Mouse (Mus musculus) cerebellum, adult 2 months (tissue): ENCODE measurements around the gene Hltf. TPM values are rescaled to one million over a fixed set of nuclear protein-coding genes. Genes with fewer than 3 reads are reported as not detected.
"Not testable (repeated sequence)": the region's sequence is repeated elsewhere in the genome, so short reads cannot be mapped to it uniquely, and the experiment has no call there.

Source experiments
- DNase-seq, 2 experiments: peaks; one replicate each; pipeline ENCODE4 v3.0.0; 2021
- H3K27ac ChIP-seq: fragments of 200-500 bp; 2 replicates; pipeline ENCODE4 v1.5.1; 2012; ENCODE audit warnings: low read length, control low read depth, inconsistent platforms; ENCODE audit not compliant: insufficient read depth
- H3K27me3 ChIP-seq: fragments of 200-500 bp; 2 replicates; pipeline ENCODE4 v1.6.1; 2012; ENCODE audit warnings: inconsistent platforms, mild to moderate bottlenecking, low read length, moderate library complexity; ENCODE audit not compliant: control insufficient read depth, insufficient read depth
- H3K4me1 ChIP-seq: fragments of 200-500 bp; 2 replicates; pipeline ENCODE4 v1.6.1; 2011; ENCODE audit warnings: low read length; ENCODE audit not compliant: control insufficient read depth, insufficient read depth
- H3K4me3 ChIP-seq: fragments of 200-500 bp; replicated peaks from 2 replicates; pipeline ENCODE3; 2011; ENCODE audit warnings: mild to moderate bottlenecking, low read depth, low read length, control low read depth; ENCODE audit not compliant: insufficient read depth
- CTCF ChIP-seq: fragments of 200-500 bp; IDR thresholded peaks from 2 replicates; pipeline ENCODE4 v1.5.1; 2011; ENCODE audit warnings: low read depth, mild to moderate bottlenecking, control low read depth, low read length, moderate library complexity, borderline replicate concordance; ENCODE audit not compliant: insufficient read depth
- POLR2A ChIP-seq: fragments of 200-500 bp; IDR thresholded peaks from 2 replicates; pipeline ENCODE4 v1.6.1; 2011; ENCODE audit warnings: low read length, control low read depth, borderline replicate concordance; ENCODE audit not compliant: insufficient read depth
- WGBS: fragments of 180-500 bp; shearing (Covaris S2); methylation state at CpG from one replicate; pipeline ENCODE4 v1.1.7; 2018; 5-methylcytosine and 5-hydroxymethylcytosine counted together
- polyA plus RNA-seq: library from polyadenylated mRNA; depleted of rRNA; stranded (reverse); fragments of >200 nt; gene quantifications from 2 replicates; pipeline ENCODE4 v1.2.3, GENCODE M21; 2012; rRNA removed

The Hltf gene
- 16.1 and 16.3 TPM in 2 replicates for polyA plus RNA-seq

- H3K4me3 ChIP-seq: peak within 1 kb of the TSS; percentile 83
- under 1% methylated on average over 49 of the region's 54 CpGs for WGBS
- TF ChIP-seq POLR2A (peak; percentile 67), CTCF (no peak)
- H3K27me3 ChIP-seq: no peaks in the 10 kb centered on the region
- H3K27ac ChIP-seq: peak within 1 kb of the TSS; percentile 62
- peak; percentile 96 to 98 for DNase-seq
- H3K4me1 ChIP-seq: no peaks in the 10 kb centered on the region; the same call in 1 of the 2 replicates
Observed at GRCm38 (mm10) chr3:20057306-20058196, at the start of gene Hltf. Hltf (plus strand) TSS chr3:20057811.

GRCm38 (mm10) chr3:20010464-20010863, 47.1 kb upstream of the Hltf start:
- no peaks in the 10 kb centered on the region for H3K27me3 ChIP-seq
- no peaks in the 10 kb centered on the region; the same call in 1 of the 2 replicates for H3K4me1 ChIP-seq
- no peak overlapping the region for H3K27ac ChIP-seq
- DNase-seq: no peak
- WGBS: 95% methylated on average over 9 of the region's 9 CpGs
- H3K4me3 ChIP-seq: no peak overlapping the region
- TF ChIP-seq POLR2A: no peak
- no peak for TF ChIP-seq CTCF

DNA sequence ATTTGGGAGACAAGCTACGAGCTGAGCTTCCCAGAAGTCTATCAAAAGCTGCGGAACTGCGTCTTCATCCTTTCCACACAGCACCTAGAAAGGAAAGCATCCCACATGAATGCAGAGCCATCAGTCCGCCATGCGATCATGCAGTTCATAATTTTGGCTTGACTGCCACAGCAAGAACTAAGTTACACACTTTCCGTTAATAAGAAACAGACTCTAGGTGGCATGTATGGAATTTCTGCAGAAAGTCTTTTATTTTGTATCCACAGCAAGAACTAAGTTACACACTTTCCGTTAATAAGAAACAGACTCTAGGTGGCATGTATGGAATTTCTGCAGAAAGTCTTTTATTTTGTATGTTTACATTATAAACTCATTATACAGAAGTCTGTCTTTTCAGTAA, 46.7 kb upstream of the Hltf start:
- DNase-seq, H3K27ac ChIP-seq: not testable (repeated sequence)
- 93% methylated on average over 7 of the region's 7 CpGs for WGBS

DNA sequence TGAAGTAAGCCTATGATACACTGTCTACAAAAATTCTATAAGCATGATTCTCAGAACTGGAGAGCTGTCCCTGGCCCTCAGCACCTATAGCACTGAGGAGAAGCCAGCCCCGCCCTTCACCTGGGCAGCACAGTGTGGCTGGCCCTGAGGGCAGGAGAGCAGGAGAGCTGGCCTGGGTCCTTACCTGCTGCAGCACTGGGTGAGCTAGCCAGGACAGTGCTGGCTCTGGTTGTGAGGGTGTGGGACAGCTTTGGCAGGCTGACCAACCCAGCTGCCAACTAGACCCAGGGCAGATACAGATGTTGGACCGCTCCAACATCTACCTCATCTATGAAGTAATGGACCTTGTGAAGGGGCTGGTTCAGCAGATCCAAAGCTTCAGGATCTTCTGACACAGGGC, 43.2 kb upstream of the Hltf start:
- 95% methylated on average over 2 of the region's 2 CpGs for WGBS
- Histone ChIP-seq H3K27me3 (no peaks in the 10 kb centered on the region), H3K4me1 (no peaks in the 10 kb centered on the region), H3K27ac (no peak overlapping the region), H3K4me3 (no peak overlapping the region)
- TF ChIP-seq CTCF (no peak), POLR2A (no peak)
- no peak for DNase-seq

More for the DNA sequence above, 46.7 kb upstream of the Hltf start:
- H3K4me1 ChIP-seq, H3K27me3 ChIP-seq, H3K4me3 ChIP-seq: not testable (repeated sequence)

- Histone ChIP-seq H3K27me3 (no peaks in the 10 kb centered on the region), H3K4me3 (no peak overlapping the region), H3K27ac (no peak overlapping the region), H3K4me1 (no peaks in the 10 kb centered on the region)
- no peak for DNase-seq
- TF ChIP-seq POLR2A (no peak), CTCF (no peak)
- 94% methylated on average over 8 of the region's 8 CpGs for WGBS
Observed at GRCm38 (mm10) chr3:20018076-20018475, 39.5 kb upstream of the Hltf start.

GRCm38 (mm10) chr3:20023832-20024231, 33.8 kb upstream of the Hltf start:
- no peak for TF ChIP-seq POLR2A
- no peak for TF ChIP-seq CTCF
- no peak for DNase-seq
- Histone ChIP-seq H3K4me3 (no peak overlapping the region), H3K27me3 (no peaks in the 10 kb centered on the region), H3K27ac (no peak overlapping the region), H3K4me1 (no peaks in the 10 kb centered on the region)
- 20% methylated on average over 1 of the region's 1 CpGs for WGBS

GRCm38 (mm10) chr3:20026481-20026880, 31.1 kb upstream of the Hltf start:
- H3K27ac ChIP-seq: no peak overlapping the region
- DNase-seq: no peak
- H3K4me3 ChIP-seq: no peak overlapping the region
- H3K27me3 ChIP-seq: no peaks in the 10 kb centered on the region
- no peak for TF ChIP-seq CTCF
- no peak for TF ChIP-seq POLR2A
- H3K4me1 ChIP-seq: no peaks in the 10 kb centered on the region

- DNase-seq: no peak
- WGBS: 92% methylated on average over 8 of the region's 8 CpGs
- H3K27me3 ChIP-seq: no peaks in the 10 kb centered on the region
- TF ChIP-seq CTCF: no peak
- no peak for TF ChIP-seq POLR2A
- no peaks in the 10 kb centered on the region for H3K4me1 ChIP-seq
- H3K4me3 ChIP-seq: no peak overlapping the region
- H3K27ac ChIP-seq: no peak overlapping the region
Observed at GRCm38 (mm10) chr3:20026996-20027689, 30.5 kb upstream of the Hltf start.
